Mouse (Mus musculus) heart, embryonic 14.5 days (tissue): ENCODE measurements around the gene Dnmt3l. TPM values are rescaled to one million over a fixed set of nuclear protein-coding genes. Genes with fewer than 3 reads are reported as not detected.

Experiments
- ATAC-seq: fragments of 200-750 bp; cut with Nextera tagmentation; 2 replicates; pipeline ENCODE4 v1.8.0; 2017; ENCODE audit warnings: low read depth, moderate TSS enrichment; ENCODE audit not compliant: insufficient number of reproducible peaks, insufficient read depth, low FRiP score
- H3K27ac ChIP-seq, 2 experiments: fragments of 200-500 bp in 1 of 2; fragments of 300-500 bp in 1 of 2; sonication (generic) in 1 of 2; replicated peaks in 1 of 2; 2 replicates each; pipeline ENCODE4 v1.5.1; 2012 to 2014; ENCODE audit warnings: low read depth in 2 of 2, low read length in 2 of 2, control low read depth in 1 of 2, mild to moderate bottlenecking in 1 of 2, mixed read lengths in 1 of 2; ENCODE audit not compliant: control insufficient read depth in 1 of 2, insufficient read depth in 1 of 2
- H3K27me3 ChIP-seq: fragments of 300-500 bp; sonication (generic); 2 replicates; pipeline ENCODE4 v1.6.1; 2014; ENCODE audit warnings: mild to moderate bottlenecking, low read length, control low read depth; ENCODE audit not compliant: control insufficient read depth, insufficient read depth
- H3K36me3 ChIP-seq: fragments of 300-500 bp; sonication (generic); 2 replicates; pipeline ENCODE4 v1.6.1; 2014; ENCODE audit warnings: mild to moderate bottlenecking, control low read depth, low read length, mixed read lengths; ENCODE audit not compliant: control insufficient read depth, insufficient read depth
- H3K4me1 ChIP-seq, 2 experiments: fragments of 200-500 bp in 1 of 2; fragments of 300-500 bp in 1 of 2; sonication (generic) in 1 of 2; 2 replicates each; pipeline ENCODE4 v1.6.1; 2012 to 2014; ENCODE audit warnings: low read length in 2 of 2, control low read depth in 1 of 2, mixed read lengths in 1 of 2; ENCODE audit not compliant: control insufficient read depth in 2 of 2, insufficient read depth in 2 of 2
- H3K4me2 ChIP-seq: fragments of 300-500 bp; sonication (generic); 2 replicates; pipeline ENCODE4 v1.6.1; 2014; ENCODE audit warnings: mild to moderate bottlenecking, low read length
- H3K4me3 ChIP-seq, 2 experiments: fragments of 200-500 bp in 1 of 2; fragments of 300-500 bp in 1 of 2; sonication (generic) in 1 of 2; 2 replicates each; pipeline ENCODE4 v1.5.1; 2012 to 2014; ENCODE audit warnings: low read length in 2 of 2, mild to moderate bottlenecking in 2 of 2, control low read depth in 1 of 2, low read depth in 1 of 2, moderate library complexity in 1 of 2; ENCODE audit not compliant: control insufficient read depth in 1 of 2, insufficient read depth in 1 of 2
- H3K9ac ChIP-seq: fragments of 300-500 bp; sonication (generic); 2 replicates; pipeline ENCODE4 v1.6.1; 2014; ENCODE audit warnings: mild to moderate bottlenecking, low read length
- H3K9me3 ChIP-seq: fragments of 300-500 bp; sonication (generic); 2 replicates; pipeline ENCODE4 v1.6.1; 2016; ENCODE audit warnings: low read length, control low read depth; ENCODE audit not compliant: control insufficient read depth
- WGBS: fragments of 180-500 bp; shearing (Covaris S2); extraction: QIAGEN DNeasy Blood & Tissue Kit; methylation state at CpG from one replicate; pipeline ENCODE4 v1.1.7; 2014; 5-methylcytosine and 5-hydroxymethylcytosine counted together
- polyA plus RNA-seq: library from polyadenylated mRNA; unstranded; fragments of >200 nt; fragmentation: Nextera tagmentation; extraction: Ambion mirVana; gene quantifications from 2 replicates; pipeline ENCODE4 v1.2.1, GENCODE M21; 2014

Dnmt3l gene
- polyA plus RNA-seq, 1 experiment from 2014 or later: not detected

- Histone ChIP-seq H3K4me2 (peak within 1 kb of the TSS; percentile 95), H3K27me3 (peaks cover 19% of the 10 kb centered on the region), H3K4me1 (peaks cover 3 to 8% of the 10 kb centered on the region in 2 experiments), H3K4me3 (peak within 1 kb of the TSS; percentile 64 to 84), H3K9me3 (no peaks in the 10 kb centered on the region), H3K27ac (no peak within 1 kb of the TSS), H3K36me3 (no peaks in the 10 kb centered on the region), H3K9ac (peak within 1 kb of the TSS; percentile 73)
- peak; percentile 84 for ATAC-seq
- WGBS: under 1% methylated on average over 64 of the region's 66 CpGs
Measured at GRCm38 (mm10) chr10:78069101-78070011, 27.6 kb downstream of the Dnmt3l start, which contains the start of gene Icosl. Icosl (plus strand) TSS chr10:78069302.

GRCm38 (mm10) chr10:78074151-78074550 is 32.4 kb downstream of the Dnmt3l start:
- Histone ChIP-seq H3K9ac (no peak overlapping the region), H3K4me3 (no peak overlapping the region), H3K27ac (no peak overlapping the region), H3K4me2 (no peak overlapping the region), H3K9me3 (no peaks in the 10 kb centered on the region), H3K36me3 (no peaks in the 10 kb centered on the region), H3K4me1 (peaks cover 3 to 5% of the 10 kb centered on the region in 2 experiments; a peak in 3 of 4 replicates), H3K27me3 (peaks cover 9% of the 10 kb centered on the region; the same call in 1 of the 2 replicates)
- 54% methylated on average over 4 of the region's 4 CpGs for WGBS
- ATAC-seq: no peak

GRCm38 (mm10) chr10:78074977-78075376 is 33.2 kb downstream of the Dnmt3l start:
- H3K4me1 ChIP-seq: no peaks in the 10 kb centered on the region; a peak in 1 of 4 replicates
- no peak overlapping the region for H3K27ac ChIP-seq
- no peak overlapping the region for H3K4me2 ChIP-seq
- H3K9ac ChIP-seq: no peak overlapping the region
- no peaks in the 10 kb centered on the region for H3K9me3 ChIP-seq
- no peaks in the 10 kb centered on the region for H3K36me3 ChIP-seq
- ATAC-seq: no peak
- H3K27me3 ChIP-seq: peaks cover 5% of the 10 kb centered on the region; the same call in 1 of the 2 replicates
- no peak overlapping the region for H3K4me3 ChIP-seq
- WGBS: 82% methylated on average over 11 of the region's 11 CpGs

- H3K4me2 ChIP-seq: no peak overlapping the region
- ATAC-seq: no peak
- H3K9me3 ChIP-seq: no peaks in the 10 kb centered on the region
- H3K4me1 ChIP-seq: no peaks in the 10 kb centered on the region
- H3K27ac ChIP-seq: no peak overlapping the region
- no peak overlapping the region for H3K9ac ChIP-seq
- no peak overlapping the region for H3K4me3 ChIP-seq
- no peaks in the 10 kb centered on the region for H3K36me3 ChIP-seq
- 66% methylated on average over 9 of the region's 9 CpGs for WGBS
- no peaks in the 10 kb centered on the region for H3K27me3 ChIP-seq
Measured at GRCm38 (mm10) chr10:78077862-78078261, 36.1 kb downstream of the Dnmt3l start.

GRCm38 (mm10) chr10:78078276-78078675 is 36.5 kb downstream of the Dnmt3l start:
- 72% methylated on average over 5 of the region's 5 CpGs for WGBS
- Histone ChIP-seq H3K4me3 (no peak overlapping the region), H3K36me3 (no peaks in the 10 kb centered on the region), H3K9ac (no peak overlapping the region), H3K9me3 (no peaks in the 10 kb centered on the region), H3K4me1 (no peaks in the 10 kb centered on the region), H3K4me2 (no peak overlapping the region), H3K27me3 (no peaks in the 10 kb centered on the region), H3K27ac (no peak overlapping the region)
- ATAC-seq: no peak

- WGBS: 70% methylated on average over 4 of the region's 4 CpGs
- no peak overlapping the region for H3K4me2 ChIP-seq
- ATAC-seq: no peak
- H3K36me3 ChIP-seq: no peaks in the 10 kb centered on the region
- no peaks in the 10 kb centered on the region for H3K9me3 ChIP-seq
- H3K9ac ChIP-seq: no peak overlapping the region
- no peak overlapping the region for H3K4me3 ChIP-seq
- H3K4me1 ChIP-seq: no peaks in the 10 kb centered on the region
- H3K27ac ChIP-seq: no peak overlapping the region
- H3K27me3 ChIP-seq: no peaks in the 10 kb centered on the region
Measured at GRCm38 (mm10) chr10:78079955-78080591, 38.3 kb downstream of the Dnmt3l start.

GRCm38 (mm10) chr10:78084073-78084472 is 42.3 kb downstream of the Dnmt3l start:
- H3K9ac ChIP-seq: no peak overlapping the region
- no peaks in the 10 kb centered on the region for H3K4me1 ChIP-seq
- no peak overlapping the region for H3K4me2 ChIP-seq
- no peaks in the 10 kb centered on the region for H3K27me3 ChIP-seq
- H3K9me3 ChIP-seq: no peaks in the 10 kb centered on the region
- H3K36me3 ChIP-seq: no peaks in the 10 kb centered on the region
- no peak overlapping the region for H3K4me3 ChIP-seq
- ATAC-seq: no peak
- WGBS: 27% methylated on average over 1 of the region's 1 CpGs
- H3K27ac ChIP-seq: no peak overlapping the region
